Mouse (Mus musculus): Measurements from ENCODE around the gene Tubb2a. TPM values are rescaled to one million over a fixed set of nuclear protein-coding genes. Genes with fewer than 3 reads are reported as not detected.
"Not testable (repeated sequence)": the region's sequence is repeated elsewhere in the genome, so short reads cannot be mapped to it uniquely, and the experiment has no call there.

Tubb2a gene
- polyA plus RNA-seq, 1 experiment, result 137 TPM

- no peak overlapping the region for H3K4me3 ChIP-seq (ENCODE audit: insufficient read depth, low read length)
- TF ChIP-seq CTCF (IDR thresholded peaks at IDR 0.05; ENCODE audit: borderline replicate concordance, insufficient read depth, low read length) (no peak), POLR2A (IDR thresholded peaks at IDR 0.05; ENCODE audit: low read depth, low read length) (no peak)
- 0 out of 2 replicates have a peak overlapping the region, but pooled peaks have one; percentile 1 for H3K27ac ChIP-seq (ENCODE audit: insufficient read depth, low read length)
- peaks cover 11% of the 10 kb centered on the region for H3K4me1 ChIP-seq (ENCODE audit: control insufficient read depth, insufficient read depth, low read length)
Measured at GRCm38 (mm10) chr13:34078500-34079280, 883 bp upstream of the Tubb2a start.

DNA sequence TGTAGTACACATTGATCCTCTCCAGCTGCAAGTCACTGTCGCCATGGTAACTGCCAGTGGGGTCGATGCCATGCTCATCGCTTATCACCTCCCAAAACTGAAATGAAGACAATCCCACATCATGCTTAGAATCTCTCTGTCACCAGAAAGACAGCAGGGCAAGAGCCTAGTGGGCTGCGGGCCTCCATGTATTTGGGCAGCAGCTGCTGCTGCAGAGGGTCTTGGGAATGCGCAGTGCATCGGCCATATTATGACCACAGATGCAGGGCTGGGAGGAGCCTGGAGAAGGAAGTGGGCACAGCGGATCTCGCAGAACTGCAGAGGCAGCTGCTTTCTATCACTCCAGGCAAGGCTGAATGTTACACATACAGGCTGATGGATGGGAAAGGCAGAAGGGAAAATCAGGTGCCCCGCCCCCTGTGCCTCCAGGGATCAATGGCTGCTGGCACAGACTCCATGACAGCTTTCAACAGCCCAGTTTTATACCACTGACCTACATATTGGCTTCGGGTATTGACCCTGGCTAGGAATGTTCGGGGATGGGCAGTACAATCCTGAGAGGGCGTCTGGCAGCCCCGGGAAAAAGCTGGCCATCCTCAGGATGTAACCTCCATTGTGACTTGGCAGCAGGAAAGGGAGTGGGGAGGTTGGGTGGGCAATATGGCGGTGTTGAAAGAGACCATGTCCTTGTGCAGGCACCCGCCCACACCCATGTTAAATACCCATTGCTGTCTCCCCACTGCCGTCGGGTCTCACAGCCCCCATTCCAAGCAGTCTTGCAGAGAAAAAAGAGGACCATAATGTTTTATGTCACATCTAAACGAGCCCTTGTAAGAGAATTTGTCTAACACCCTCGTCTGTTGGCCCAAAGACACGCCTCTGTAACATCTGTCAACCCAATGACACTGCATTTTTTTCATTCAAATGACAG is 981 bp downstream of the Tubb2a start:
- no peak overlapping the region for H3K27ac ChIP-seq (ENCODE audit: insufficient read depth, low read length)
- H3K4me1 ChIP-seq (ENCODE audit: control insufficient read depth, insufficient read depth, low read length), result peaks cover 11% of the 10 kb centered on the region
- TF ChIP-seq POLR2A (IDR thresholded peaks at IDR 0.05; ENCODE audit: low read depth, low read length), result no peak
- TF ChIP-seq CTCF (IDR thresholded peaks at IDR 0.05; ENCODE audit: borderline replicate concordance, insufficient read depth, low read length), result no peak
- peak overlapping the region; percentile 66 for H3K4me3 ChIP-seq (ENCODE audit: insufficient read depth, low read length)

- not testable (repeated sequence) for H3K4me3 ChIP-seq (ENCODE audit: insufficient read depth, low read length); H3K27ac ChIP-seq (ENCODE audit: insufficient read depth, low read length)
- H3K4me1 ChIP-seq (ENCODE audit: control insufficient read depth, insufficient read depth, low read length), result peaks cover 11% of the 10 kb centered on the region
Measured at GRCm38 (mm10) chr13:34075893-34076292, 1.9 kb downstream of the Tubb2a start.

- H3K4me1 ChIP-seq (ENCODE audit: control insufficient read depth, insufficient read depth, low read length); H3K4me3 ChIP-seq (ENCODE audit: insufficient read depth, low read length); H3K27ac ChIP-seq (ENCODE audit: insufficient read depth, low read length): not testable (repeated sequence)
Measured at GRCm38 (mm10) chr13:34074441-34074840, 3.4 kb downstream of the Tubb2a start.

DNA sequence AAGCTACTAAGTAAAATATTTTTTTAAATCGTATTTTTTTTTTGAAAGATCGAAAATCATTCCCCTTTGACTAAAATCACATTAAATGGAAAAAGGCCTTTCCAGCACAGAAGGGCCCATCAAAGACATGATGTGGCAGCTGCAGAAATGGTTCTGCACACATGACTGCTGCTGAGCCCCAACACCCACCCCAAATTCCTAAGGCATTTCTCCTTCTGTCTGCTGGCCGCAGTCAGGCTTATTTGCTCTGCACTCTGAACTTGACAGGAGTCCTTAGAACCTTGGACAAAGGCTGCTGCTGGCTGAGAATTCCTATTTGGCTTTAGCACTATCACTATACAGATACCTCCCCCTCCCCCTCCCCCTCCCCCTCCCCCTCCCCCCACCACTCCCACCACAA is 5.0 kb downstream of the Tubb2a start:
- TF ChIP-seq CTCF (IDR thresholded peaks at IDR 0.05; ENCODE audit: borderline replicate concordance, insufficient read depth, low read length) (no peak), POLR2A (IDR thresholded peaks at IDR 0.05; ENCODE audit: low read depth, low read length) (no peak)
- Histone ChIP-seq H3K4me3 (ENCODE audit: insufficient read depth, low read length) (no peak overlapping the region), H3K27ac (ENCODE audit: insufficient read depth, low read length) (no peak overlapping the region), H3K4me1 (ENCODE audit: control insufficient read depth, insufficient read depth, low read length) (no peaks in the 10 kb centered on the region; the same call in 1 of the 2 replicates)

DNA sequence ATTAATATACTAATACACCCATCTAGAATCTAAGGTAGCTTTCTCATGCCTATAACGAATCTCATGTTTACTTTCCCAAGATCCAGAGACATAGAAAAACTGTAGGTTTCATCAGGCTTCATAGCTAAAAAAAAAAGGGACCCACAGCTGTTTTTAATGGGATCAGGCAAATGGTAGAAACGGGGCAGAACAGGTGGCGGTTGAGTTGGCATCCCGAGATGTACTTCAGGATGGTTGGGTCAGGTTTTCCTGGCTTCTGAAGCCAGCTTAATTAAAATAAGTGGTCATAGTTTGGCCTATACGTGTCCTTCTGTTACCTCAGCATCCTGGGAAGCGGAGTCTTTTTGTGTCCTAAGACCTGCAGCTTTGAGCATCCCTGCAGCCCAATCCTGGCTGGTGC is 6.0 kb downstream of the Tubb2a start:
- H3K4me1 ChIP-seq (ENCODE audit: control insufficient read depth, insufficient read depth, low read length), result no peaks in the 10 kb centered on the region; the same call in 1 of the 2 replicates
- TF ChIP-seq CTCF (IDR thresholded peaks at IDR 0.05; ENCODE audit: borderline replicate concordance, insufficient read depth, low read length), result no peak
- TF ChIP-seq POLR2A (IDR thresholded peaks at IDR 0.05; ENCODE audit: low read depth, low read length), result no peak

DNA sequence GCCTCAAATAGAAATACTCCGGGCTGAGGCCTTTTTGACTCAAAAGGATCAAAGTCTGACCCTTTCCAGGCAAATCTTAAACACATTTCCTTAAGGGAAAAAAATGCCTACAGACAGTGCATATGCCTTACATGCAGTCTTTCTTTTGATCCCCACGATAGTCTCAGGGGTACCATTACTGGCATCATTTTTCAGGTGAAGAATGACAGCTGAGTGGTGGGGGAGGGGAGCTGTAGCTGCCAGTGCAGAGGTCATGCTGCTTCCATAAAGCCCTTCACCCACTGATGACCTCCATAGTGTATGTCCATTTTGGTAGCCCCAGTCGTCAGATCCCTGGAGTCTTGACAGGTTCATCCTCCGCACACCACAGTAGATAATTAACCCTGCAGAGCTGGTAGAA is 7.5 kb downstream of the Tubb2a start:
- Histone ChIP-seq H3K4me3 (ENCODE audit: insufficient read depth, low read length) (no peak overlapping the region), H3K27ac (ENCODE audit: insufficient read depth, low read length) (no peak overlapping the region), H3K4me1 (ENCODE audit: control insufficient read depth, insufficient read depth, low read length) (no peaks in the 10 kb centered on the region; the same call in 1 of the 2 replicates)
- TF ChIP-seq POLR2A (IDR thresholded peaks at IDR 0.05; ENCODE audit: low read depth, low read length) (no peak), CTCF (IDR thresholded peaks at IDR 0.05; ENCODE audit: borderline replicate concordance, insufficient read depth, low read length) (no peak)

More for the DNA sequence above, 6.0 kb downstream of the Tubb2a start:
- Histone ChIP-seq H3K27ac (ENCODE audit: insufficient read depth, low read length) (no peak overlapping the region), H3K4me3 (ENCODE audit: insufficient read depth, low read length) (no peak overlapping the region)

GRCm38 (mm10) chr13:34066351-34066750 is 11.5 kb downstream of the Tubb2a start:
- no peak for TF ChIP-seq CTCF (IDR thresholded peaks at IDR 0.05; ENCODE audit: borderline replicate concordance, insufficient read depth, low read length)
- no peak for TF ChIP-seq POLR2A (IDR thresholded peaks at IDR 0.05; ENCODE audit: low read depth, low read length)
- Histone ChIP-seq H3K27ac (ENCODE audit: insufficient read depth, low read length) (no peak overlapping the region), H3K4me1 (ENCODE audit: control insufficient read depth, insufficient read depth, low read length) (no peaks in the 10 kb centered on the region; the same call in 1 of the 2 replicates), H3K4me3 (ENCODE audit: insufficient read depth, low read length) (no peak overlapping the region)

DNA sequence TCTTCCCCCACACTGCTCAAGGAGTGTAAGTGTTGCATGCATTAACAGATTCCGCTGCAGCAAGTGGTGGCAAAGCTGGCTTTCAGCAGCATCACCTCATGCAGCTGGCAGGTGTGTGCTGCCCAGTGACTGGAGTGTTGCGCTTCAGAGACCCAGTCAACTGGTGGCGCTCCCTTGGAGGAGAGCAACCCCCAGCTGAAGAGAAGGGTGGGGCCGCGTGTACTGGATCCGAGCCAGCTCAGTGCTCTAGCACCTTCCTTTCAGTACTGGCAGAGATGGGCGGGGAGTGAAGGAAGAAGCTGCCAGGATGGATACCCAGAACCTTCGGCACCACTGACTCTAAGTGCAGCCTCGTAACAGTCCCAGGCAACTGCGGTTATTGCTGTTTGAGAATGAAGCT is 15.3 kb downstream of the Tubb2a start:
- no peak for TF ChIP-seq CTCF (IDR thresholded peaks at IDR 0.05; ENCODE audit: borderline replicate concordance, insufficient read depth, low read length)
- no peak for TF ChIP-seq POLR2A (IDR thresholded peaks at IDR 0.05; ENCODE audit: low read depth, low read length)
- no peak overlapping the region for H3K4me3 ChIP-seq (ENCODE audit: insufficient read depth, low read length)
- H3K27ac ChIP-seq (ENCODE audit: insufficient read depth, low read length), result no peak overlapping the region
- no peaks in the 10 kb centered on the region; the same call in 1 of the 2 replicates for H3K4me1 ChIP-seq (ENCODE audit: control insufficient read depth, insufficient read depth, low read length)

DNA sequence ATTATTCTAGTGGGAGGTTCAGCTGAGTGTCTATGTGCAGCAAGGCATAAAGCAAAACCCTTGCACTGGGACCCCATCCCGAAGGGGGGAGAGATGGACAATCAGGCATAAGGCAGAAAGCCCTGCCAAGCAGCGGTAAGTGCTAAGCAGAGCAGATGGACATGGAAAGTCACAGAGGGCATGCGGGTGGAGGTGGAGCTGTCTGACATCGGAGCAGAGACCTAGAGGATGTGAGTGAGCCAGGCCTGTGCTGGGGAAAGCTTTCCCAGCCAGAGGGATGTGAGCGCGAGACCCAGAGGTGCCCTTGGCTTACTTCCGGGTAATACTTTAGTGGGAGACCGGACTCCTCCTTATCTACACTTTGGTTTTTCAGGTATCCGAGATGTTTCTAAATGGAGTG is 17.7 kb downstream of the Tubb2a start:
- Histone ChIP-seq H3K4me3 (ENCODE audit: insufficient read depth, low read length) (no peak overlapping the region), H3K27ac (ENCODE audit: insufficient read depth, low read length) (no peak overlapping the region), H3K4me1 (ENCODE audit: control insufficient read depth, insufficient read depth, low read length) (no peaks in the 10 kb centered on the region)
- TF ChIP-seq CTCF (IDR thresholded peaks at IDR 0.05; ENCODE audit: borderline replicate concordance, insufficient read depth, low read length) (no peak), POLR2A (IDR thresholded peaks at IDR 0.05; ENCODE audit: low read depth, low read length) (no peak)

Data from embryonic fibroblast, embryonic 13.5 days (primary cell).